Mouse (Mus musculus): ENCODE measurements at regions not wholly inside any gene's neighbourhood (a gene's known extent, or its start where the extent isn't known, plus 50 kb on each side); places are given as distances from the start of the nearest gene placed in this dataset.
A peak's percentile ranks its signal among the peaks of the same experiment; 100 is the strongest.
"Not testable (repeated sequence)": the region's sequence is repeated elsewhere in the genome, so short reads cannot be mapped to it uniquely, and the experiment has no call there.

- 95% methylated on average over 2 of the region's 2 CpGs for WGBS
- Histone ChIP-seq H3K4me3 (replicated peaks; ENCODE audit: low read length) (no peak overlapping the region), H3K27me3 (ENCODE audit: control insufficient read depth, insufficient read depth, low read length) (no peaks in the 10 kb centered on the region), H3K9ac (ENCODE audit: low read length) (no peak overlapping the region), H3K36me3 (ENCODE audit: control insufficient read depth, insufficient read depth, low read length) (no peaks in the 10 kb centered on the region), H3K27ac (ENCODE audit: low read length) (no peak overlapping the region), H3K4me1 (ENCODE audit: control insufficient read depth, insufficient read depth, low read length) (peaks cover 18% of the 10 kb centered on the region), H3K4me2 (ENCODE audit: low read depth, low read length) (no peak overlapping the region), H3K9me3 (replicated peaks; ENCODE audit: control insufficient read depth, low read length) (no peaks in the 10 kb centered on the region)
- no peak for ATAC-seq (ENCODE audit: insufficient read depth, low FRiP score)
Observed at GRCm38 (mm10) chr12:70655411-70655811, 169.9 kb upstream of the Frmd6 start.

DNA sequence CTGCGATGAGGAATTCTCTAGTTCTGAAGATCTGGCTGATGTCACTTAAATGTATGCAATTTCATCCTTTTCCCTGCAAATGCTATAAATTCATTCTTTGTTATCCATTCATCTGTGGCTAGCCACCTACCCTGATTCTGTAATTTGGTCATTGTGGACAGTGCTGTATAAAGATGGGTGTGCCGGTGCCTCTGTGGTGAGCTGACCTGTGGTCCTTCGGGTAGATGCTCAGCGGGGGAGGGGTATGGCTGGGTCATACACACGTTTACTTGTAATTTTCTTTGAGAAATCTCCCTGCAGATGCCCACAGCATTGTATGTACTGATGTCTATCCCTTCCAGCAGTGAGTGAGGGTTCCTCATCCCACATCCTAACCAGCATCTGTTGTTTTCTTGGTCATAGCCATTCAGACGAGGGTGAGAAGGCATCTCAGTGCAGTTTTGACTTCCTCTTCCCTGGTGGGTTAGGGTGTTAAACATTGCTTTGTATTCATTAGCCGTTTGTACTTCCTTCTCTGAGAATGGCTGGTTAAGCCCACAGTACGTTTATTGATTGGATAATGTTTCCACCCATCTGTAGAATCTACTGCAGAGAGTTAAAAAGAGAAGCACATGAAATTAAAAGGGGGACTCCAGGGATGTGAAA lies 169.3 kb upstream of the Frmd6 start:
- Histone ChIP-seq H3K4me2 (ENCODE audit: low read depth, low read length) (no peak overlapping the region), H3K36me3 (ENCODE audit: control insufficient read depth, insufficient read depth, low read length) (no peaks in the 10 kb centered on the region), H3K27me3 (ENCODE audit: control insufficient read depth, insufficient read depth, low read length) (no peaks in the 10 kb centered on the region), H3K27ac (ENCODE audit: low read length) (no peak overlapping the region), H3K9me3 (replicated peaks; ENCODE audit: control insufficient read depth, low read length) (no peaks in the 10 kb centered on the region), H3K9ac (ENCODE audit: low read length) (no peak overlapping the region), H3K4me1 (ENCODE audit: control insufficient read depth, insufficient read depth, low read length) (peaks cover 18% of the 10 kb centered on the region), H3K4me3 (replicated peaks; ENCODE audit: low read length) (no peak overlapping the region)
- WGBS, result 61% methylated on average over 8 of the region's 8 CpGs
- ATAC-seq (ENCODE audit: insufficient read depth, low FRiP score), result no peak

DNA sequence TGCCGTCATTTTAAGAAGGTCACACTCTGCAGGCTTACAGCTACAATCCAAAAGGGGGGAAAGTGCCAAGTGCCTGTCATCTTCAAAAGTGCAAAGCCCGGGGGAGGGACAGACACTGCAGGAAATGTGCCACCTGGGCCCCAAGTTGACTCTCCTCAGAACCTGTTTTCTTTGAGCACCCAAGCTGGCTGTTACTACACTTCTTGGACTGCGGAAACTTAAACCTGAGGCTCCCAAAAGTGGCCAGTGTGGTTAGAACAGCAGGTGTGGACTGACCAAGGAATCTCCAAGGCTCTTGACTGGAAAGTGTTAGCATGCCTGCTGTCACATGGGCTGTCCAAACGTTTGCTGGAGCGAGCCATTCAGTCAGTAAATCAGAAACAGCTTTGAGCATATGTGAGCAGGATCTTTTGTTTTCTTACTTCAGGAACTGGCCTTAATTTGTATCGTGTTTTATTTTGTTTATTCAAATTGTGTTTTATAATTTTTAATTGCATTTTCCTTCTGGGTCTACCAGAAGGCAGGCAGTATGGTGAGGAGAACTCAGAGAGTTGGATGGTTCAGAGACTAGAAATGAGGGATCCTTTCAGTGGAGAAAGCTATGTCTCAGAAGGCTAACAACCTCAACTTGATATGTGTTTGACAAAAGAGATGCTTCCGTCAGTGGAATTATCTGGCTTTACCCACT lies 168.4 kb upstream of the Frmd6 start:
- Histone ChIP-seq H3K4me1 (ENCODE audit: control insufficient read depth, insufficient read depth, low read length) (peaks cover 18% of the 10 kb centered on the region), H3K9me3 (replicated peaks; ENCODE audit: control insufficient read depth, low read length) (no peaks in the 10 kb centered on the region), H3K27me3 (ENCODE audit: control insufficient read depth, insufficient read depth, low read length) (no peaks in the 10 kb centered on the region), H3K27ac (ENCODE audit: low read length) (no peak overlapping the region), H3K9ac (ENCODE audit: low read length) (no peak overlapping the region), H3K36me3 (ENCODE audit: control insufficient read depth, insufficient read depth, low read length) (no peaks in the 10 kb centered on the region), H3K4me2 (ENCODE audit: low read depth, low read length) (no peak overlapping the region), H3K4me3 (replicated peaks; ENCODE audit: low read length) (no peak overlapping the region)
- 48% methylated on average over 7 of the region's 7 CpGs for WGBS
- ATAC-seq (ENCODE audit: insufficient read depth, low FRiP score), result no peak

- peaks cover 18% of the 10 kb centered on the region for H3K4me1 ChIP-seq (ENCODE audit: control insufficient read depth, insufficient read depth, low read length)
- H3K9me3 ChIP-seq (replicated peaks; ENCODE audit: control insufficient read depth, low read length), result no peaks in the 10 kb centered on the region
- no peak for ATAC-seq (ENCODE audit: insufficient read depth, low FRiP score)
- WGBS, result 82% methylated on average over 3 of the region's 3 CpGs
- no peak overlapping the region for H3K4me2 ChIP-seq (ENCODE audit: low read depth, low read length)
- H3K27me3 ChIP-seq (ENCODE audit: control insufficient read depth, insufficient read depth, low read length), result no peaks in the 10 kb centered on the region
- H3K9ac ChIP-seq (ENCODE audit: low read length), result no peak overlapping the region
- no peak overlapping the region for H3K4me3 ChIP-seq (replicated peaks; ENCODE audit: low read length)
- no peak overlapping the region for H3K27ac ChIP-seq (ENCODE audit: low read length)
- H3K36me3 ChIP-seq (ENCODE audit: control insufficient read depth, insufficient read depth, low read length), result no peaks in the 10 kb centered on the region
Observed at GRCm38 (mm10) chr12:70657493-70657810, 167.9 kb upstream of the Frmd6 start.

DNA sequence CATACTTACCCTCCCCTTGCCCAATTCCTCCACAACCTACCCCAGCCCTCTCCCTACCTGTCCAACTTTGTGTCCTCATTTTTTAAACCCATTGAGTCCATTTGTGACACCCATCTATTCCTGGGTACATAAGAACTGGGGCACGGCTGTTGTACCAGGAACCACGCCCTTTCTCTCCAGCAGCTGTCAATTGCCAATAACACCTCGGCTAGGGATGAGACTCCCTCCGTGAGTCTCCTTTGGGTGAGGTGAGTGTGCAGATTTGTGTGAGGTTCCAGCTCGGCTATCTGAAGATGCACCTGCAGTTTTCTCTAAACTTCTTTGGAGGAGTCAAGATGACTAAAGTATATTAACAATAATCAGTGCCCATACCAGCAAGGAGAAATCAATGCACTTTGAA lies 167.2 kb upstream of the Frmd6 start:
- Histone ChIP-seq H3K9ac (ENCODE audit: low read length) (no peak overlapping the region), H3K27me3 (ENCODE audit: control insufficient read depth, insufficient read depth, low read length) (no peaks in the 10 kb centered on the region), H3K4me1 (ENCODE audit: control insufficient read depth, insufficient read depth, low read length) (peaks cover 18% of the 10 kb centered on the region), H3K4me3 (replicated peaks; ENCODE audit: low read length) (no peak overlapping the region), H3K36me3 (ENCODE audit: control insufficient read depth, insufficient read depth, low read length) (no peaks in the 10 kb centered on the region), H3K27ac (ENCODE audit: low read length) (no peak overlapping the region), H3K4me2 (ENCODE audit: low read depth, low read length) (no peak overlapping the region), H3K9me3 (replicated peaks; ENCODE audit: control insufficient read depth, low read length) (no peaks in the 10 kb centered on the region)
- ATAC-seq (ENCODE audit: insufficient read depth, low FRiP score), result no peak
- WGBS, result 82% methylated on average over 5 of the region's 5 CpGs

DNA sequence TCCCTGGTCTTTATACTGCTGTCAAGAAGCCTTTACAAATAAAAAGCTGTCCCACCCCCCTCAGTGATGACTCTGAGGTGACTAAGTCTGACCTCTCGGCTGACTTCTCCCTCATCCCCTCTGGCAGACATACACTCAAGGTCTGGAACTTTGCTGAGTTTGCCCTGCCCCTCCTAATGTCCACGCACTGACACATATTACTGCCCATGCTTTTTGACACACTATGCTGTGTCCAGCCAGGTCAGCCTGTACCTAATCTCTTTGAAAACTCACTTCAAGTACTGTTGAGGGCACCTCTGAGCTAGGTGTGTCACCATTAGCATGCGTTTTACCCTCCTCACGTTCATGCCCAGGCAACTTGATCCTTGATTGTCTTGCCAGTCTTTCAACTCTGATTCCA lies 164.9 kb upstream of the Frmd6 start:
- Histone ChIP-seq H3K36me3 (ENCODE audit: control insufficient read depth, insufficient read depth, low read length) (no peaks in the 10 kb centered on the region), H3K4me2 (ENCODE audit: low read depth, low read length) (no peak overlapping the region), H3K4me3 (replicated peaks; ENCODE audit: low read length) (no peak overlapping the region), H3K9me3 (replicated peaks; ENCODE audit: control insufficient read depth, low read length) (no peaks in the 10 kb centered on the region), H3K9ac (ENCODE audit: low read length) (no peak overlapping the region), H3K27ac (ENCODE audit: low read length) (no peak overlapping the region), H3K4me1 (ENCODE audit: control insufficient read depth, insufficient read depth, low read length) (peaks cover 6% of the 10 kb centered on the region; the same call in 1 of the 2 replicates), H3K27me3 (ENCODE audit: control insufficient read depth, insufficient read depth, low read length) (no peaks in the 10 kb centered on the region)
- no peak for ATAC-seq (ENCODE audit: insufficient read depth, low FRiP score)
- 77% methylated on average over 4 of the region's 4 CpGs for WGBS

DNA sequence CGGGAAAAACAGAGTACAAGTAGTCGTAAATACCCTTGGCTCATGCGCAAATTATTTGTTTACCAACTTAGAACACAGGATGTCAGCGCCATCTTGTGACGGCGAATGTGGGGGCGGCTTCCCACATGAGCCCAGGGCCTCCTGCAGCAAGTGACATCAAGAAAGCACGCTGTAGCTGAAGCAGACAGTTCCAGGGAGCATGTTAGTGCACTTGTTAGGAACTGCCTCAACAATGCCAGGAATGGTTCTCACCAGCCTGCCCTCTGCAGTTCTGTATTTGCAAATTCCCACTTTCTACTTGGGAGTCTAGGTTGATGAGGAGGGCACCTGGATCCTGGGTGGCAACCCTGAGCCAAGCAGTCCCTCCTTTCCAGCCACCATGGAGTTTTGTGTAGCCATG lies 157.2 kb upstream of the Frmd6 start:
- not testable (repeated sequence) for H3K36me3 ChIP-seq (ENCODE audit: control insufficient read depth, insufficient read depth, low read length); H3K4me1 ChIP-seq (ENCODE audit: control insufficient read depth, insufficient read depth, low read length); H3K27ac ChIP-seq (ENCODE audit: low read length); H3K4me2 ChIP-seq (ENCODE audit: low read depth, low read length); ATAC-seq (ENCODE audit: insufficient read depth, low FRiP score); H3K27me3 ChIP-seq (ENCODE audit: control insufficient read depth, insufficient read depth, low read length); H3K4me3 ChIP-seq (replicated peaks; ENCODE audit: low read length); H3K9ac ChIP-seq (ENCODE audit: low read length); H3K9me3 ChIP-seq (replicated peaks; ENCODE audit: control insufficient read depth, low read length)
- 91% methylated on average over 5 of the region's 8 CpGs for WGBS

- no peaks in the 10 kb centered on the region for H3K27me3 ChIP-seq (ENCODE audit: control insufficient read depth, insufficient read depth, low read length)
- H3K36me3 ChIP-seq (ENCODE audit: control insufficient read depth, insufficient read depth, low read length), result no peaks in the 10 kb centered on the region
- no peaks in the 10 kb centered on the region for H3K4me1 ChIP-seq (ENCODE audit: control insufficient read depth, insufficient read depth, low read length)
- no peak for ATAC-seq (ENCODE audit: insufficient read depth, low FRiP score)
- no peaks in the 10 kb centered on the region for H3K9me3 ChIP-seq (replicated peaks; ENCODE audit: control insufficient read depth, low read length)
- H3K4me2 ChIP-seq (ENCODE audit: low read depth, low read length), result 0 out of 2 replicates have a peak overlapping the region, but pooled peaks have one; percentile 4
- H3K9ac ChIP-seq (ENCODE audit: low read length), result no peak overlapping the region
- H3K4me3 ChIP-seq (replicated peaks; ENCODE audit: low read length), result no peak overlapping the region
- WGBS, result 80% methylated on average over 7 of the region's 7 CpGs
- H3K27ac ChIP-seq (ENCODE audit: low read length), result peak overlapping the region; percentile 71; the same call in 1 of the 2 replicates
Observed at GRCm38 (mm10) chr12:70672115-70672514, 153.2 kb upstream of the Frmd6 start.

DNA sequence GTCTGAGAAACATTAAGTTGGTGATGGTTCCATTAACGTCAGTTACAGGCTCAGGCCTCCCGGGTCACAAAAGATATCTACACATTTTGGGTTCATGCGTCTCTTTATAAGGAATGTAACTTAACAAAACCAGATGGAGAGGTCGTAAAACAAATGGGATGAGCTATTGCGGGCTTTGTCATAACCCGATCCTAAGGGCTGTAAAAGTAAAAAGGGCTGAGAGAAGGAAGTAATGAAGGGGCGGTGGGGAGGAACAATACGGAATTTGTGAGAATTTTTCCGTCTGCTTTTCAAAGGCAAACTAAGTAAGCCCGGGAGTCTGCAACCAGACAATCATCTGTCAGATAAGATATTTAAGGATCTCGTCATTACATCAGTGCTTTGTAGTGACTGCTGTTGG lies 152.1 kb upstream of the Frmd6 start:
- Histone ChIP-seq H3K9me3 (replicated peaks; ENCODE audit: control insufficient read depth, low read length) (no peaks in the 10 kb centered on the region), H3K27me3 (ENCODE audit: control insufficient read depth, insufficient read depth, low read length) (no peaks in the 10 kb centered on the region), H3K36me3 (ENCODE audit: control insufficient read depth, insufficient read depth, low read length) (no peaks in the 10 kb centered on the region), H3K4me1 (ENCODE audit: control insufficient read depth, insufficient read depth, low read length) (no peaks in the 10 kb centered on the region), H3K9ac (ENCODE audit: low read length) (no peak overlapping the region), H3K27ac (ENCODE audit: low read length) (0 out of 2 replicates have a peak overlapping the region, but pooled peaks have one; percentile 65), H3K4me3 (replicated peaks; ENCODE audit: low read length) (no peak overlapping the region), H3K4me2 (ENCODE audit: low read depth, low read length) (0 out of 2 replicates have a peak overlapping the region, but pooled peaks have one; percentile 4)
- no peak for ATAC-seq (ENCODE audit: insufficient read depth, low FRiP score)
- WGBS, result 58% methylated on average over 11 of the region's 11 CpGs

Data from stomach, embryonic 16.5 days (tissue).